Mouse (Mus musculus): Measurements from ENCODE around the gene Irs4.

Irs4 gene

DNA sequence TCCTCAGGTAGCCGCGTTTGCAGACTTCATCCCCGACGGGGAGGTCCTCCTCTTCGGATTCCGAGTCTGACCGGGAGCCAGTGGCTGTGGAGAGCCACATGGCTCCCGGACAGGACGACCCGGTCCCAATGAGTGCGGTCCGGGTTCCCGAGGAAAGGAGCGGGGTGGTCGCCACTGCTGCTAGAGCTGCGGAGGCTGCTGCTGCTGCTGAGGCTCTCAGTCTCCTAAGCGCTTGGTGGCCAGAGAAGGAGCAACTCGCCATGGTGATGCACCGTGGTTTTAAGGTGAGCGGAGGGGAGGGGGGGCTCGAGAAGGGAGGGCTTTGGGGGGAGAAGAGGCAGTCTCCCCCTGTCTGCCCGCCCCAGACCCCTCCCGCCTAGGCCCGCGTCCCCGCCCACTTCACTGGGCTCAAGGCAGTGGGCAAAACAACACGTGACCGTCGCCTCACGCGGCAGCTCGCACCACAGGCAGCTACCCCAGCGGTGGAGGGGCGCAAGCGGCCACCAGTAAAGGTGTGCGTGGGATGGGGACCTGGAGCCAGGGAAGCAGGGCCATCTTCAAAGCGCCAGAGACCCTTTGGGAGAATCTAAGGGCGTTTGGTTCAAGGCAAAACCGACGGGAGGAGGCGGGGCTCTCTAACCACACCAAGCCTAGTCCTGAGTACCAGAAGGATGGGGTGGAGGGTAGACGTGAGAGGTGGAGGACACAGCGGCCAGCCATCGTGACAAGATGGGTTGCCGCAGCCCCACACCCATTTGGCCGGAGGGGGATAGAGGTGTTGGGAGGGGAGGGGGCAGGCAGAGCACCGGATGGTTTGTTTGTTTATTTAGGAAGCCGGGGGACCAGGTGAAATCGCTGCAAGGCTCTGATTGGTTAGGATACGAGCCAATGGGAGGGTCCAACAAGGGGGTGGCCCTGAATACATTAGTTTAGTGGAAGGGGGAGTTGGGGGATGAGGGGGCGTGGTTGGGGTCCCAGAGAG is at the start of gene Irs4:
Irs4 (minus strand) TSS at position 327 of the 982 bp plus-strand sequence.
- CTCF ChIA-PET: no interaction called here

DNA sequence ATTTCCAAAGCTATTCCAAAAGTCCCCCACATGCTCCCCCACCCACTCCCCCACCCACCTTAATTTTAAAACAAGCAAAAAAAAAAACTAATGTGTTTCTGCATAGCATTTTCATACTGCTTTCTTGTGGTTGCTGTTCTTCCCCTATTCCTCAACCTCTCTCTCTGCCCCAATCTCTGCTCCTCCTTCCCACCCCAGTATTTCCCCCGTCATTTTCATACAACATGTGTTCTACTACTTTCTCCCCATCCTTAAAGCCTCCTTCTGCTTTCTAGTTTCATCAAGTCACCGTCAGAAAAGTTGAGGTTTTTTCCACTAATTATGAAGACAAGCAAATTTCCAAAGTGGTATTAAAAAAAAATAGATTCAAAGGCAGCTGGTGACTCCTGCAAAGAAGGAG is 25.3 kb upstream of the Irs4 start:
- CTCF ChIA-PET: no interaction called here

DNA sequence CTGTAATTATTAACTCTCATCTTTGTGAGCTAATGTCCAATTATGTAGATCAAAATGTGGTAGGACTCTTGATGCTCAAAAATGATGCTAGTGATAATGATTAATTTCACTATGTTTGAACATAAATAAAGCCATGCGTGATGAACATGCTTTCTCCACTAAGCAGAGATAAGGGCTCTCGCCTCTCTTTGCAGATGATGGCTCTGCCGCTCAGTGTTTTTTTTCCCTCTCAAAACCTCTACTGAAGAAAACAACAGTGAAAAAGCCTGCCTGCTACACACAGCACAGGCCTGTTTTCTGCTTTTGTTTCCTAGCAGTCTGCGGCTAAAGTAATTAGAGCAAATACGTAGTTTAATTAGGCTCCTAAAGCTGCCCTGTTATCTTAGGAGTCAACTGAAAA is 4.5 kb upstream of the Irs4 start:
- CTCF ChIA-PET: no interaction called here

DNA sequence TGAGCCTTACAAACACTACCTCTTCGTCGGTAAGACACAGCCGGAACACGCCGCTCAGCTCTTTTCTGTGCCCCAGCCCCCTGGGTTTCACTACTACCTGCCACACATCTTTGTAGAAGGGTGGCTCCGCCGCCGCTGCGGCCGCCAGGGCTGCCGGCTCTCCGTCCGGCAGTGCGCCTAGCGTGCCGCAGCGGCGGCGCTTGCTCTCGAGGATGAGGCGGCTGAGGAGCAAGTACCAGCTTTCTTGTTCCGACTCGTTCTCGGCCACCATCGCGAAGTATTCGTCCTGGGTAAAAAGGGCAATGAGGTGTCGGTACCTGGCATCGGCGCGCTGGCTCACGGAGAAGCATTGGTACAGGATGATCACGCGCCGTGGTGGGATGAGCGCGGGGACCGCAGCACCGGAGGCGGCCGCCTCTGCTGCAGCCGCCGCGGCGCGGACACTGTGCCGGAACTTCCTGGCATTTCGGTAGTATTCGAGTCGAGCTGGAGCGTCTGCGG is 622 bp downstream of the Irs4 start:
- CTCF ChIA-PET: no interaction called here

DNA sequence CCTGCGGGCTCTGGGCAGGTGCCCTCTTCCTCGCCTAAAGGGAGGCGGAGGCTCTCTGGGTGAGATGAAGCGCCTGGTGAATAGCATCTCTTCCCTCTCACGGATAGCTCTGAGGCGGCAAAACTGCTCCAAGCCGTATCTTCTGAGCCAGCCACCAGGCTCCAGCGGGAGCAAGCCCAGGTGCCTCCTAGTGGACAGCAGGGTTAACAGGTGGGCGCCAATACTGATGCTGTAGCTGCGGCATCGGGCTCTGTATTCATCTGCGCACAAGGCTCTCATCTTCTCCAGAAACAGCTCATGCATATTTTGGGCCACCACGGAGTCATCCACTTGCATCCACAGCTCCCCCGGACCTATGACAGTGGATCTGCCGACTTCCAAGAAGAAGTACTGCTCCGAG is 1.1 kb downstream of the Irs4 start:
- CTCF ChIA-PET: no interaction called here

DNA sequence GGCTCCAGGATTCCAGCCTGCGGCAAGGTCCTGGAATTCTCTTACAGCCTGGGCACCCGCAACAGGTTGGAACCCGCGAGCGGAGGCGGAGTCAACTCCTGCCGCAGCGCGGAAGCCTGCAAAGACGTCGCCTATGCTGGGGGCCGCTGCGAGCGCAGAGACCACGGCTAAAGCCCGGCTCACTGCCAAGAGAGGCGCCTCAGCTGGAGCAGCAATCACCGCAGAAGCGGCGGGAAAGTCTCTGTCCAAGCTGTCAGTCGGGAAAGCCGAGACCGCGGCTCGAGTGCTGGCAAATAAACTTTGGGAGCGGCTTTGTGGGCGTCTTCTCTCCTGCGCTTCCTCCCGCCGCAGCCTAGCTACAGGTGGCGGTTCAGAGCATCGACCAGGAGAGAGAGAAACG is 3.3 kb downstream of the Irs4 start:
- CTCF ChIA-PET: no interaction called here
